Mouse (Mus musculus): ENCODE results near the gene Mgst3.

DNA sequence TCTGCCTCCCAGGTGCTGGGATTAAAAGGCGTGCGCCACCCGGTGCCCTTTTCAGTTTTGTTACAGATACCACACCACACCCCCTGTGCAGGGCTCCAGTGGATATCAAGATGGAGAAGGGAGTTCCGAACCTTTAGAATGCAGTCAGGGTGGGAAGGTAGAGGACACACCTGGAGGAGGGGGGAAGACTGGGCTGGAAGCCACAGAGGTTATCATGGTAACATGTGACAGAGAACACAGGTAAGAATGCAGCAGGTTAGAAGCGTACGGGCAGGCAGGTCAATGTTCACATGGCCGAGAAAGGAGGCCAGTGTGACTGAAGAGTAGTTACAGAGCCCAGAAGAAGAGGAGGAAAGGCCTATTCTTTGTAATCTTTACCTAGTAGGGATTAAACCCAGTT, 4.1 kb downstream of the Mgst3 start:
- TF ChIP-seq CTCF (IDR thresholded peaks at IDR 0.05; ENCODE audit: extremely low read depth, insufficient read length, insufficient replicate concordance, low read depth, low read length) (no peak), POLR2A (IDR thresholded peaks at IDR 0.05; ENCODE audit: low read depth, low read length) (no peak)
